Mouse (Mus musculus) heart, embryonic 13.5 days (tissue): ENCODE measurements at regions not wholly inside any gene's neighbourhood (a gene's known extent, or its start where the extent isn't known, plus 50 kb on each side); places are given as distances from the start of the nearest gene placed in this dataset.

Experiments used
- ATAC-seq: fragments of 200-750 bp; cut with Nextera tagmentation; 2 replicates; pipeline ENCODE4 v1.8.0; 2017; ENCODE audit warnings: moderate TSS enrichment; ENCODE audit not compliant: insufficient number of reproducible peaks, low FRiP score, low TSS enrichment; ENCODE audit errors: extremely low read depth
- H3K27ac ChIP-seq: fragments of 300-500 bp; sonication (generic); replicated peaks from 2 replicates; pipeline ENCODE4 v1.5.1; 2015; ENCODE audit warnings: moderate library complexity, mild to moderate bottlenecking, inconsistent platforms
- H3K27me3 ChIP-seq: fragments of 300-500 bp; sonication (generic); replicated peaks from 2 replicates; pipeline ENCODE4 v1.6.1; 2015; ENCODE audit warnings: mild to moderate bottlenecking, inconsistent platforms
- H3K36me3 ChIP-seq: fragments of 300-500 bp; sonication (generic); 2 replicates; pipeline ENCODE4 v1.6.1; 2015; ENCODE audit warnings: mild to moderate bottlenecking, inconsistent platforms
- H3K4me1 ChIP-seq: fragments of 300-500 bp; sonication (generic); 2 replicates; pipeline ENCODE4 v1.6.1; 2015; ENCODE audit warnings: inconsistent platforms
- H3K4me2 ChIP-seq: fragments of 300-500 bp; sonication (generic); 2 replicates; pipeline ENCODE4 v1.6.1; 2015; ENCODE audit warnings: inconsistent platforms, mild to moderate bottlenecking, moderate library complexity
- H3K4me3 ChIP-seq: fragments of 300-500 bp; sonication (generic); 2 replicates; pipeline ENCODE4 v1.5.1; 2015; ENCODE audit warnings: moderate library complexity, mild to moderate bottlenecking, inconsistent platforms
- H3K9ac ChIP-seq: fragments of 300-500 bp; sonication (generic); 2 replicates; pipeline ENCODE4 v1.6.1; 2015; ENCODE audit warnings: inconsistent platforms, mild to moderate bottlenecking, moderate library complexity
- H3K9me3 ChIP-seq: fragments of 300-500 bp; sonication (generic); 2 replicates; pipeline ENCODE4 v1.6.1; 2016; ENCODE audit warnings: inconsistent platforms
- WGBS: fragments of 180-500 bp; shearing (Covaris S2); methylation state at CpG from one replicate; pipeline ENCODE4 v1.1.7; 2015; ENCODE audit warnings: mixed read lengths; 5-methylcytosine and 5-hydroxymethylcytosine counted together

GRCm38 (mm10) chr14:25392412-25392811 is 66.6 kb upstream of the Zmiz1 start:
- Histone ChIP-seq H3K9me3 (no peaks in the 10 kb centered on the region), H3K4me1 (peaks cover 29% of the 10 kb centered on the region), H3K4me3 (no peak overlapping the region), H3K4me2 (no peak overlapping the region), H3K9ac (no peak overlapping the region), H3K27ac (no peak overlapping the region), H3K27me3 (no peaks in the 10 kb centered on the region), H3K36me3 (no peaks in the 10 kb centered on the region)
- no peak for ATAC-seq
- 64% methylated on average over 6 of the region's 6 CpGs for WGBS

DNA sequence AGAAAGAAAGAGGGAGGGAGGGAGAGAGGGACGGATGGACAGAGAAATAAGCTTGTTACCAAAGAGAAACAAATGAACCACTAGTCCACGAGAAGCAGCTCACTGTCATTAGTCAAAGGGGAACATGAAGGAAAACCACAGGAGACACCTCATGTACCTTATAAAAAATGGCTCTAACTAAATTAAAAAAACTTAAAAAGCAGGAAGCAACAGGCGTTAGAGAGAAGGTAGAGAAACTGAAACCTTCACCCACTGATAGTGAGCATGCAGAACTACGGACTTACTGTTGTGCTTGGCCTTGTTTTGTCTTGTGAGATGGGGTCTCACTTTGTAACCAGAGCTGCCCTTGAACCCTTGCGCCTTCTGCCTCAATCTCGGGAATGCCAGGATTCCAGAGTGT is 66.0 kb upstream of the Zmiz1 start:
- no peak overlapping the region for H3K4me2 ChIP-seq
- no peak for ATAC-seq
- no peak overlapping the region for H3K27ac ChIP-seq
- H3K4me1 ChIP-seq = peaks cover 34% of the 10 kb centered on the region
- H3K9me3 ChIP-seq = no peaks in the 10 kb centered on the region
- no peak overlapping the region for H3K4me3 ChIP-seq
- whole genome bisulfite sequencing = 79% methylated on average over 6 of the region's 6 CpGs
- H3K9ac ChIP-seq = no peak overlapping the region
- no peaks in the 10 kb centered on the region for H3K27me3 ChIP-seq
- no peaks in the 10 kb centered on the region for H3K36me3 ChIP-seq

GRCm38 (mm10) chr14:25394931-25395330 is 64.1 kb upstream of the Zmiz1 start:
- H3K9ac ChIP-seq = no peak overlapping the region
- no peaks in the 10 kb centered on the region for H3K9me3 ChIP-seq
- no peaks in the 10 kb centered on the region for H3K27me3 ChIP-seq
- no peak for ATAC-seq
- H3K27ac ChIP-seq = no peak overlapping the region
- H3K4me3 ChIP-seq = no peak overlapping the region
- peaks cover 46% of the 10 kb centered on the region for H3K4me1 ChIP-seq
- no peak overlapping the region for H3K4me2 ChIP-seq
- H3K36me3 ChIP-seq = no peaks in the 10 kb centered on the region
- WGBS = 64% methylated on average over 6 of the region's 6 CpGs

GRCm38 (mm10) chr14:25396990-25397531 is 61.9 kb upstream of the Zmiz1 start:
- Histone ChIP-seq H3K4me1 (peaks cover 61% of the 10 kb centered on the region), H3K4me3 (peak overlapping the region; percentile 34), H3K4me2 (peak overlapping the region; percentile 59), H3K36me3 (no peaks in the 10 kb centered on the region), H3K9ac (peak overlapping the region; percentile 59; the same call in 1 of the 2 replicates), H3K27ac (peak overlapping the region; percentile 53), H3K9me3 (no peaks in the 10 kb centered on the region), H3K27me3 (no peaks in the 10 kb centered on the region)
- peak; percentile 72; the same call in 1 of the 2 replicates for ATAC-seq
- WGBS = 5% methylated on average over 9 of the region's 9 CpGs

DNA sequence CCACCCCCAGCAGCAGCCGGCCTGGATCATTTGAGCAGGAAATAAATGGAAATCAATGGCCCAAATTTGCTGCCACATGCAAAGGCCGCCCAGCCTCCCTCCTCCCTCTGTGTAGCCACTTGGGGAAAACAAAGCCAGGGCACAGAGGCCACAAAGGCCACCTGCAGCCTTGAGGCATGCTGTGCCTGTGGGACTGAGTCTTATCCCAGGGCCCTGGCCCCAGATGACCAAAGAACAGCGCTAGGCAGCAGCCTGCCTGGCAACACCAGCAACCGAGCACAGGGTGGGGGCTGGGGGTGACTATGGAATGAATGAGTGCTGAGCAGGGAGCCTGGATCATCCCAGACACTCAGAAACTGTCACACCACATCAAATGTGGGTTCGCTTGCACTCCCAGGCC is 61.2 kb upstream of the Zmiz1 start:
- H3K4me2 ChIP-seq = no peak overlapping the region
- ATAC-seq = no peak
- peaks cover 68% of the 10 kb centered on the region for H3K4me1 ChIP-seq
- peak overlapping the region; percentile 50 for H3K27ac ChIP-seq
- 36% methylated on average over 5 of the region's 5 CpGs for WGBS
- H3K9ac ChIP-seq = peak overlapping the region; percentile 59; the same call in 1 of the 2 replicates
- no peaks in the 10 kb centered on the region for H3K36me3 ChIP-seq
- no peaks in the 10 kb centered on the region for H3K27me3 ChIP-seq
- H3K4me3 ChIP-seq = no peak overlapping the region
- H3K9me3 ChIP-seq = no peaks in the 10 kb centered on the region

DNA sequence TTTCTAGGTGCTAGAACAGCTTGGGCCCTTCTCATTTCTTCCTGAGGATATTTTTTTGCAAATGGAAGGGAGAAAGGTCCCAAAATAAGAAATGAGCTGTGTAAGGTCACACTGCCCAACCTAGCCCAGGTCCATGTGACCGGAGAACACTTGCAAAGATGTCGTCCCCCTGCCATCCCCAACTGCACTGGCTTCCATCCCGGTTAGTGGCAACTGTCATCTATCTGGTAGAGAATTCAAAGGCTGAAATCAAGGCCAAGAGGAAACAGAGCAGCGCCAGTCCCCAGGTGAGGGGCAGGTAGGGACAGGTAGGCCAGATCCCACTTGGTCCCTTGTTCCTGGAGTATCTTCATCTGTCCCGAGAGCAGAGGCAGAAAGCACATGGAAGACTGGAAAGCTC is 60.2 kb upstream of the Zmiz1 start:
- Histone ChIP-seq H3K36me3 (no peaks in the 10 kb centered on the region), H3K9ac (no peak overlapping the region), H3K27ac (no peak overlapping the region), H3K9me3 (no peaks in the 10 kb centered on the region), H3K4me3 (no peak overlapping the region), H3K27me3 (no peaks in the 10 kb centered on the region), H3K4me2 (no peak overlapping the region), H3K4me1 (peaks cover 78% of the 10 kb centered on the region)
- ATAC-seq = no peak
- 77% methylated on average over 5 of the region's 5 CpGs for WGBS

GRCm38 (mm10) chr14:25399286-25399685 is 59.7 kb upstream of the Zmiz1 start:
- 48% methylated on average over 3 of the region's 3 CpGs for WGBS
- Histone ChIP-seq H3K9me3 (no peaks in the 10 kb centered on the region), H3K4me2 (no peak overlapping the region), H3K4me3 (no peak overlapping the region), H3K36me3 (no peaks in the 10 kb centered on the region), H3K9ac (peak overlapping the region; percentile 14; the same call in 1 of the 2 replicates), H3K27me3 (no peaks in the 10 kb centered on the region), H3K27ac (peak overlapping the region; percentile 66), H3K4me1 (peaks cover 83% of the 10 kb centered on the region)
- no peak for ATAC-seq

DNA sequence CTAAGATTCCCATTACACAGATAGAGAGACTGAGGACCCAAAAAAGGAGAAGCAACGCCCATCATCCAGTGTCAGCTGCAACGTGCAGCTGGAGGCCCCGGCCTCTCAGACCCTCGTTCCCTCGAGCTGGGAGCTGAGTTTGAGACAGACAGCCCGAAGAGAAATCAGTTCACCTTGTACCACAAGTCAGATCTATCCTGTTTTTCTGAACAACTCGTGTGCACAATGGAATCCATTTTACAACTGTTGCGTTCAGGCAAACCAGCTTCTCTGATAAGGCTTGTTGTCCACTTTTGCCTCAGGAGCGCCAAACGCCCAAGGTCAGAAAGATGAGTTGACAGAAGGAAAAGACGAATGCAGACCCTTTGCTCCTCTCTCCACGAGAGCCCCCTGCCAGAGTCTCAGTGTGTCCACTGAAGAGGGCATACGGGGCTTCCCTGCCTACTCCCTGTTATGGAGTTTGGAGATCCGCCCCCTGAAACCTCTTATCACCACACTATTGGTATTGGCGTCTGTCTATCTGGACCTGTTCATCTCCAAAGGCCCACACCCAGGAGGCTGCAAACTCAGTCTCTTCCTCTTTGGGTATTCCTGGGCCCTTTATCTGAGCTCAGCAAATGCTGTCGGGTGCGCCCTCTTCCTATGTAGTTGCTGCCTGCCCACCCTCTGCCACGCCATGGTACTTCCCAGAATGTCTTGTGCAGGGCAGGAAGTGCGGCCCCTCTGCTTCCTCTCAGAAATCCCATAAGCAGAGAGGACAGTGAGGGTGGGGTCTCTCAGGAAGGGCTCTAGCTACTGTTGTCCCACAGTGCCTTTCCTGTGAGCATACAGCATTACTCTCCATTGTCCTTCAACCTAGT is 57.7 kb upstream of the Zmiz1 start:
- Histone ChIP-seq H3K9ac (no peak overlapping the region), H3K4me3 (no peak overlapping the region), H3K9me3 (no peaks in the 10 kb centered on the region), H3K36me3 (no peaks in the 10 kb centered on the region), H3K4me2 (peak overlapping the region; percentile 22), H3K27me3 (no peaks in the 10 kb centered on the region), H3K4me1 (peaks cover 86% of the 10 kb centered on the region), H3K27ac (peak overlapping the region; percentile 74)
- ATAC-seq = no peak
- 59% methylated on average over 19 of the region's 19 CpGs for WGBS

DNA sequence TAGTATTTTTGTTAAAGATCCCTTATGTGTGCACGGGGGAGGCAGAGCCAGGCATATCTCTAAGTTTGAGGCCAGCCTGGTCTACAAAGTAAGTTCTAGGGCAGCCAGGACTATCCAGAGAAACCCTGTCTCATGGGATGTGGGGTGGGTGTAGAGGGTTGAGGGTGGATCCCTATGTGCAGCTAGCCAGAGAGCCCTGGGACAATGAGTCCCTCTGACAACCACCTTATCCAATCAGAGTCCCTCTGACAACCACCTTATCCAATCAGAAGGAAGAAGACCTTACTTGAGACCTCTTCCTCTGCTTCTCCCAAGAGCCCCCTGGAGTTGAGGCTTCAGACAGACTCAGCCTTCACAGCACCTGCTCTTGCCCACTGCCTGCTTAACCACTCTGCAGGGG is 56.6 kb upstream of the Zmiz1 start:
- Histone ChIP-seq H3K27me3 (no peaks in the 10 kb centered on the region), H3K9ac (no peak overlapping the region), H3K4me1 (peaks cover 81% of the 10 kb centered on the region), H3K36me3 (no peaks in the 10 kb centered on the region), H3K4me2 (no peak overlapping the region), H3K27ac (peak overlapping the region; percentile 74), H3K9me3 (no peaks in the 10 kb centered on the region), H3K4me3 (no peak overlapping the region)
- ATAC-seq = no peak
- WGBS = 61% methylated on average over 1 of the region's 1 CpGs

GRCm38 (mm10) chr14:25405191-25405590 is 53.8 kb upstream of the Zmiz1 start:
- Histone ChIP-seq H3K9ac (peak overlapping the region; percentile 28; the same call in 1 of the 2 replicates), H3K27me3 (no peaks in the 10 kb centered on the region), H3K4me1 (peaks cover 58% of the 10 kb centered on the region), H3K27ac (peak overlapping the region; percentile 74), H3K4me2 (no peak overlapping the region), H3K9me3 (no peaks in the 10 kb centered on the region), H3K36me3 (no peaks in the 10 kb centered on the region), H3K4me3 (no peak overlapping the region)
- 48% methylated on average over 4 of the region's 4 CpGs for WGBS
- peak; percentile 35; the same call in 1 of the 2 replicates for ATAC-seq

DNA sequence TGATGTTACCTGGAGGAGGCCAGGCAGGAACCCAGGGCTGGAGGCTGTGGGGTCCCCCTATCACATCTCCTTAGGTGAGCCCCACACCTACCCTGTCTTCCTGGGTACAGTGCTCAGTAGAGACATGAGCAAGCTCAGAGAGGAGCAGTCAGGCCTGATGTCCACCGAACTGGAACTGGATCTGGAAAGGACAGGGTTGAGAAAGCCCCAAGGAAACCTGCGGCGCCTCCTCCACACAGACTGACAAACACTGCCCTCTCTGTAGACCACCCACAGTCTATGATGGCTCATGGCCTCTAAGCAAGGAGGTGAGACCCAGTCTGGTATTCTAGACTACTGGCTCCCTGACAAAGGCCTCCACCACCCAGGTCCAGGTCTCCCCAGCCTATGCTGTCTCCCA is 52.9 kb upstream of the Zmiz1 start:
- Histone ChIP-seq H3K9ac (no peak overlapping the region), H3K27me3 (no peaks in the 10 kb centered on the region), H3K4me1 (peaks cover 57% of the 10 kb centered on the region), H3K9me3 (no peaks in the 10 kb centered on the region), H3K4me3 (no peak overlapping the region), H3K4me2 (no peak overlapping the region), H3K27ac (no peak overlapping the region), H3K36me3 (no peaks in the 10 kb centered on the region)
- WGBS = 83% methylated on average over 3 of the region's 3 CpGs
- ATAC-seq = no peak

DNA sequence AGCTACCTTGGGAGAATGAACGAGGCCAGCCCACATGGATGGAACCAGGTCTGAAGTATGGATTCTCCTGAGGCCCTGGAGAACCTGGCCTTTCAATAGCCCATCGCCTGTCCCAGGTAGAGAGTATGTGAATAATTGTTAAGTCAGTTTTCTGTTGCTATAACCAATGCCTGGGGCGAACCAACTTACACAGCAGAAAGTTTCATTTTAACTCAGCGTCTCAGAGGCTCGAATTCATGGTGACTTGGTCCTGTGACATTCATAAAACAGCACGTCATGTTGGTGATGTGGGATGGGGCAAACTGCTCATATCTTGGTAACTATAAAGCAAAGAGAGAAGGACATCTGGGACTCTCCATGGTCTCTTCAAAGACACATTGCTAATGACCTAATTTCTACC is 52.4 kb upstream of the Zmiz1 start:
- H3K4me1 ChIP-seq = peaks cover 51% of the 10 kb centered on the region
- no peaks in the 10 kb centered on the region for H3K9me3 ChIP-seq
- no peak overlapping the region for H3K4me2 ChIP-seq
- ATAC-seq = no peak
- no peaks in the 10 kb centered on the region for H3K36me3 ChIP-seq
- 84% methylated on average over 6 of the region's 6 CpGs for WGBS
- no peaks in the 10 kb centered on the region for H3K27me3 ChIP-seq
- no peak overlapping the region for H3K27ac ChIP-seq
- no peak overlapping the region for H3K9ac ChIP-seq
- H3K4me3 ChIP-seq = no peak overlapping the region
